Mouse (Mus musculus) stomach, postnatal 0 days (tissue): Measurements from ENCODE around the gene A530084C06Rik. TPM values are rescaled to one million over a fixed set of nuclear protein-coding genes. Genes with fewer than 3 reads are reported as not detected.

ENCODE experiments used
- ATAC-seq: fragments of 200-750 bp; cut with Nextera tagmentation; 2 replicates; pipeline ENCODE4 v1.8.0; 2017; ENCODE audit not compliant: low FRiP score, low TSS enrichment
- DNase-seq: peaks from one replicate; pipeline ENCODE4 v3.0.0-alpha.2; 2016; ENCODE audit warnings: low spot score
- H3K27ac ChIP-seq: fragments of 300-500 bp; sonication (generic); replicated peaks from 2 replicates; pipeline ENCODE4 v1.5.1; 2014; ENCODE audit warnings: mild to moderate bottlenecking, control low read depth
- H3K27me3 ChIP-seq: fragments of 300-500 bp; sonication (generic); 2 replicates; pipeline ENCODE4 v1.6.1; 2014; ENCODE audit warnings: low read length; ENCODE audit not compliant: control insufficient read depth, insufficient read depth
- H3K36me3 ChIP-seq: fragments of 300-500 bp; sonication (generic); 2 replicates; pipeline ENCODE4 v1.6.1; 2014; ENCODE audit warnings: low read length, mixed read lengths; ENCODE audit not compliant: control insufficient read depth, insufficient read depth
- H3K4me1 ChIP-seq: fragments of 300-500 bp; sonication (generic); replicated peaks from 2 replicates; pipeline ENCODE4 v1.6.1; 2014; ENCODE audit warnings: antibody characterized with exemption; ENCODE audit not compliant: control insufficient read depth, insufficient read depth
- H3K4me2 ChIP-seq: fragments of 300-500 bp; sonication (generic); replicated peaks from 2 replicates; pipeline ENCODE4 v1.6.1; 2014; ENCODE audit warnings: low read depth, mild to moderate bottlenecking, control low read depth, moderate library complexity
- H3K4me3 ChIP-seq: fragments of 300-500 bp; sonication (generic); 2 replicates; pipeline ENCODE4 v1.5.1; 2014; ENCODE audit warnings: low read depth, low read length, control low read depth
- H3K9ac ChIP-seq: fragments of 300-500 bp; sonication (generic); 2 replicates; pipeline ENCODE4 v1.6.1; 2014; ENCODE audit warnings: mild to moderate bottlenecking, low read length, control low read depth, mixed read lengths
- H3K9me3 ChIP-seq: fragments of 300-500 bp; sonication (generic); 2 replicates; pipeline ENCODE4 v1.6.1; 2016; ENCODE audit warnings: low read length; ENCODE audit not compliant: control insufficient read depth
- CTCF ChIP-seq: IDR thresholded peaks from 2 replicates; pipeline ENCODE4 v1.5.1; 2016; ENCODE audit warnings: antibody characterized with exemption, low read depth, mild to moderate bottlenecking, moderate library complexity
- EP300 ChIP-seq: optimal IDR thresholded peaks from 2 replicates; pipeline ENCODE3; 2016; ENCODE audit warnings: antibody characterized with exemption
- WGBS: fragments of 180-500 bp; shearing (Covaris S2); extraction: QIAGEN DNeasy Blood & Tissue Kit; methylation state at CpG from one replicate; pipeline ENCODE4 v1.1.7; 2014; 5-methylcytosine and 5-hydroxymethylcytosine counted together
- polyA plus RNA-seq: library from polyadenylated mRNA; unstranded; fragments of >200 nt; fragmentation: Nextera tagmentation; extraction: Ambion mirVana; gene quantifications from 2 replicates; pipeline ENCODE4 v1.2.1, GENCODE M21; 2015

Gene A530084C06Rik
- polyA plus RNA-seq, 1 experiment from 2014 or later = not detected

DNA sequence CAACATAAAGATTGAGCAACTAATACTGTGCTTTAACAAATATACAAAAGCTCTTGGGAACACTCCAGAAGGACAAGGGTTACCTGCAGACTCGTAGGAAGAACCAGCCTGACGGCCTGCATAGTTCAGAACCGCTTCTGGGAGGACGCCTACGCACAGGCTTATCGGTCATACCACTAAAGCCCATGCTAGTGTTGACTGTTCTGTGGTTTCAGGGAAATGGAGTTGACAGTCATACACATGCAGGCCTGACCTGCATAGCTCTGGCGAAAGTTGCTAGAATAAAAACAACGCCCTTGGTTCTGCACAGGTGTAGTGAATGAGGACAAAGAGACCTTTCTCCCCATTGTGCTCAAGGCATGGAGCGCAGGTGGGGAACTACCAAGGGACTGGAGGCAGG is 11.5 kb downstream of the A530084C06Rik start:
- H3K4me1 ChIP-seq = peaks cover 2% of the 10 kb centered on the region; the same call in 1 of the 2 replicates
- H3K9me3 ChIP-seq = no peaks in the 10 kb centered on the region
- TF ChIP-seq CTCF = no peak
- TF ChIP-seq EP300 = no peak
- no peak overlapping the region for H3K4me3 ChIP-seq
- H3K27ac ChIP-seq = peak overlapping the region; percentile 82
- 58% methylated on average over 9 of the region's 9 CpGs for WGBS
- H3K36me3 ChIP-seq = no peaks in the 10 kb centered on the region
- no peaks in the 10 kb centered on the region for H3K27me3 ChIP-seq
- ATAC-seq (peak; percentile 99), DNase-seq (peak; percentile 85)
- no peak overlapping the region for H3K9ac ChIP-seq
- H3K4me2 ChIP-seq = no peak overlapping the region

DNA sequence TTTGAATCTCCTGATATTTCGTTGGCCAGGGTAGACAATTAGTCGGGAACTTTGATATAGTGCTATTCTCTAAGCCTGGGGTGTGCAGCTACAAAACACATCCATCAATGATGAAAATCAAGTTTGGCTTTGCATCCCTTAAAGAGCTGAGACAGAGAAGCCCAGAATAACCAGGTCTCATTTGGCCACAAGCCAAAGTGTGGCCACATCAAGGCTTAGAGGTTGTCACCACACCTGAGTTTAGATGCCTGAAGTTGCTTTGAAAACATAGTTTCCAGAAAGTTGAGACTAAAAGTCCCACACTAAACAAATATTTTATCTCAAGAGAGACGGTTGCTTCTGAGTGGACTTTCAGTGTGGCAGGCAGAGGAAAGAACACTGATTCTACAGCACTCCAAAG is 11.9 kb downstream of the A530084C06Rik start:
- peaks cover 2% of the 10 kb centered on the region; the same call in 1 of the 2 replicates for H3K4me1 ChIP-seq
- H3K4me3 ChIP-seq = no peak overlapping the region
- peak; percentile 58; the same call in 1 of the 2 replicates for ATAC-seq
- no peaks in the 10 kb centered on the region for H3K9me3 ChIP-seq
- no peak overlapping the region for H3K4me2 ChIP-seq
- WGBS = 45% methylated on average over 3 of the region's 3 CpGs
- DNase-seq = peak; percentile 55
- TF ChIP-seq CTCF = no peak
- TF ChIP-seq EP300 = no peak
- H3K9ac ChIP-seq = no peak overlapping the region
- no peaks in the 10 kb centered on the region for H3K36me3 ChIP-seq
- peak overlapping the region; percentile 81 for H3K27ac ChIP-seq
- H3K27me3 ChIP-seq = no peaks in the 10 kb centered on the region

DNA sequence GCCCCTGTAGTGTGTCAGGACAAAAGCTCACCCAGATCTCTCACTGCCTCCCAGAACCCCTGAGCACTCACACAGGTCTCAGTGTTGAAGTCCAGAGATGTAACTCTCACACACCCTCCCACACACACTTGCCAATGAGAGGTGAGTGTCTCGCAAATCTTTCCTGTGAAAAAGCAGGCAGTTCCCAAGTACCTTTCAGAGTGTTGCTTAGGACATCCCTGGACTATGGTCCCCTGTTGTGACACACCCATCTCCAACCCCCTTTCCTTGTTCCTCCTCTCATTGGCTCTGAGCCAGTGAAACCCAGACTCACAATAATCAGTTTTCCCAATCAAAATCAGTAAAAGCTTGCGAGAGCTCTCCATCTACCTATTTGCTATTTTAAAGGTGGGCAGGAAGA is 12.3 kb downstream of the A530084C06Rik start:
- peaks cover 2% of the 10 kb centered on the region; the same call in 1 of the 2 replicates for H3K4me1 ChIP-seq

DNA sequence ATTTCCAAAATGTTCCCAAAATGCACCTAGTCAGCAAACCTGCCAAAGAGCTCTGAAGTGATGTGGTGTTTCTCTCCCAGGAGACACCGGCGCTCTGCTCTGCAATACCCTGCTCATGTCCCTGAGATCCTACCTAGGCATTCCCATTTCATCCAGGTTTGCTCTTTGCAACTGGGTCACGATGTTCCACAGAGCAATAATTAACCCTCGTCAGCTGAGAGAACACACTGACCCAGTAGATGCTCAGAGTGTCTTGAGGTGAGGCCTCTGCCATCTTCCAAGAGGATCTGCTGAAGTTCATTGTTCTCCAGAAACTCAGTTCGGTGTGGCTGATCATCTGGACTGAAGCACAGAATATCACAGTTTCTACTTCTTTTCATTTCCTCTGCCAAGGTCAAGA is 16.1 kb downstream of the A530084C06Rik start:
- Histone ChIP-seq H3K9me3 (no peaks in the 10 kb centered on the region), H3K4me1 (peaks cover 2% of the 10 kb centered on the region; the same call in 1 of the 2 replicates), H3K27me3 (no peaks in the 10 kb centered on the region), H3K36me3 (no peaks in the 10 kb centered on the region), H3K9ac (no peak overlapping the region), H3K4me3 (no peak overlapping the region), H3K4me2 (no peak overlapping the region), H3K27ac (no peak overlapping the region)
- TF ChIP-seq EP300 (no peak), CTCF (no peak)
- 89% methylated on average over 5 of the region's 5 CpGs for WGBS
- no peak for ATAC-seq
- no peak for DNase-seq

More for the DNA sequence above, 12.3 kb downstream of the A530084C06Rik start:
- H3K9ac ChIP-seq = no peak overlapping the region
- DNase-seq (peak; percentile 36), ATAC-seq (peak; percentile 16; the same call in 1 of the 2 replicates)
- H3K27ac ChIP-seq = peak overlapping the region; percentile 81
- TF ChIP-seq EP300 = no peak
- no peak for TF ChIP-seq CTCF
- no peak overlapping the region for H3K4me2 ChIP-seq
- no peaks in the 10 kb centered on the region for H3K36me3 ChIP-seq
- no peak overlapping the region for H3K4me3 ChIP-seq
- WGBS = 54% methylated on average over 2 of the region's 2 CpGs
- no peaks in the 10 kb centered on the region for H3K9me3 ChIP-seq
- H3K27me3 ChIP-seq = no peaks in the 10 kb centered on the region

DNA sequence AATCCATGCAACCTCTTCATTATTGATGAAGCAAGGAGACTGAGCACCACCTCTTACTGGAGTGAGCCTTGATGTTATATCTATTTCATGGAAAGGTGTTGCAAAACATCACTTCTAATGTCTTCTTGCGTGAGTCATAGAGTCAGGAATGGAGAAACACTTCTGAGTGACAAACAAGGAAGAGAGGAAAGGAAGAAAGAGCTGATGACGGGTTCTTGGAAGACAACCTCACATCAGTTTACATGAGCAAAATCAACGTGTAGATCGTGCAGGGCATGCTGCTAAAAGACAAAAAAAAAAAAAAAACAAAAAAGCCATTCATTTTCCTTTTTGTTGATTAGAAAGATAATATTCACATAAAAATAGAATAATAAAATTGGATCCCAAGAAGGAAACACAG is 24.4 kb downstream of the A530084C06Rik start:
- no peaks in the 10 kb centered on the region for H3K9me3 ChIP-seq
- no peak overlapping the region for H3K9ac ChIP-seq
- TF ChIP-seq EP300 (no peak), CTCF (no peak)
- no peak overlapping the region for H3K4me3 ChIP-seq
- no peaks in the 10 kb centered on the region for H3K36me3 ChIP-seq
- no peak overlapping the region for H3K27ac ChIP-seq
- DNase-seq (no peak), ATAC-seq (no peak)
- WGBS = 70% methylated on average over 4 of the region's 4 CpGs
- H3K4me2 ChIP-seq = no peak overlapping the region
- H3K4me1 ChIP-seq = no peaks in the 10 kb centered on the region
- no peaks in the 10 kb centered on the region for H3K27me3 ChIP-seq

DNA sequence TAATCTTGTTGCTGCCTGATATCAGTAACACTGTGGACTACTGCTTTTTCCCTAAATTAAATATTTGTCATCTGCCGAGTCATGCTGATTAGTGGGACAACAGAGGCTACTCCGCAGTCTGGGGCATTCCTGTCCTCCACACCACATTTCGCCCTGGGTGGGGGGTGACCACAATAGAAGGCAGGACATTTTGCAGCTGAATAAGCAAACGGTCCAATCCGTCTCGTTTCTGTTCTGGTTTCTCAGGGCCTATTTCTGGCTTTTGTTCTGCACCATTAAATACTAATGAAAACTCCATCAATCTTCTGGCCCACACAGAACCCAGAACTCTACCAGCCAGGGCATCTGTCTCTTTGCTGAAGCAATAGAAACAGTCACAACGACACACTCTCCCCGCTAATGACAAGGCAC is 27.5 kb downstream of the A530084C06Rik start:
- Histone ChIP-seq H3K36me3 (no peaks in the 10 kb centered on the region), H3K4me3 (no peak overlapping the region), H3K4me1 (no peaks in the 10 kb centered on the region), H3K9ac (no peak overlapping the region), H3K27ac (peak overlapping the region; percentile 35; the same call in 1 of the 2 replicates), H3K4me2 (no peak overlapping the region), H3K9me3 (no peaks in the 10 kb centered on the region), H3K27me3 (no peaks in the 10 kb centered on the region)
- WGBS = 26% methylated on average over 8 of the region's 8 CpGs
- TF ChIP-seq CTCF (no peak), EP300 (no peak)
- ATAC-seq = peak; percentile 91
- peak; percentile 64 for DNase-seq
